Mouse (Mus musculus) heart, embryonic 10.5 days (tissue): ENCODE data around the gene Chst8. TPM values are rescaled to one million over a fixed set of nuclear protein-coding genes. Genes with fewer than 3 reads are reported as not detected.

Experiments
- DNase-seq: peaks from one replicate; pipeline ENCODE4 v3.0.0-alpha.2; 2017; ENCODE audit warnings: low spot score
- H3K27ac ChIP-seq: fragments of 300-500 bp; sonication (generic); 2 replicates; pipeline ENCODE4 v1.5.1; 2016; ENCODE audit warnings: mild to moderate bottlenecking
- H3K27me3 ChIP-seq: fragments of 300-500 bp; sonication (generic); 2 replicates; pipeline ENCODE4 v1.6.1; 2016; ENCODE audit warnings: mild to moderate bottlenecking; ENCODE audit not compliant: poor library complexity, insufficient read depth, severe bottlenecking
- H3K36me3 ChIP-seq: fragments of 300-500 bp; sonication (generic); 2 replicates; pipeline ENCODE4 v1.6.1; 2016; ENCODE audit warnings: mild to moderate bottlenecking, moderate library complexity
- H3K4me1 ChIP-seq: fragments of 300-500 bp; sonication (generic); 2 replicates; pipeline ENCODE4 v1.6.1; 2016; ENCODE audit warnings: mild to moderate bottlenecking
- H3K4me3 ChIP-seq: fragments of 300-500 bp; sonication (generic); 2 replicates; pipeline ENCODE4 v1.5.1; 2016; ENCODE audit warnings: mild to moderate bottlenecking, moderate library complexity
- H3K9me3 ChIP-seq: fragments of 300-500 bp; sonication (generic); 2 replicates; pipeline ENCODE4 v1.6.1; 2016; ENCODE audit warnings: mild to moderate bottlenecking, moderate library complexity
- WGBS: fragments of 180-500 bp; shearing (Covaris S2); methylation state at CpG from one replicate; pipeline ENCODE4 v1.1.7; 2016; 5-methylcytosine and 5-hydroxymethylcytosine counted together
- polyA plus RNA-seq: library from polyadenylated mRNA; unstranded; fragments of >200 nt; fragmentation: Nextera tagmentation; extraction: Ambion mirVana; gene quantifications from 2 replicates; pipeline ENCODE4 v1.2.1, GENCODE M21; 2016

The Chst8 gene
- polyA plus RNA-seq, 1 experiment from 2014 or later, result 2.1 TPM

GRCm38 (mm10) chr7:34819796-34820195 lies 7.3 kb upstream of the Chst8 start:
- H3K9me3 ChIP-seq, result no peaks in the 10 kb centered on the region
- peaks cover 12% of the 10 kb centered on the region; the same call in 1 of the 2 replicates for H3K27me3 ChIP-seq
- H3K27ac ChIP-seq, result no peak overlapping the region
- peaks cover 4% of the 10 kb centered on the region for H3K4me1 ChIP-seq
- no peaks in the 10 kb centered on the region for H3K36me3 ChIP-seq
- WGBS, result 85% methylated on average over 18 of the region's 18 CpGs
- H3K4me3 ChIP-seq, result no peak overlapping the region
- no peak for DNase-seq

GRCm38 (mm10) chr7:34818660-34819059 lies 6.1 kb upstream of the Chst8 start:
- no peaks in the 10 kb centered on the region for H3K36me3 ChIP-seq
- no peak for DNase-seq
- WGBS, result 72% methylated on average over 5 of the region's 5 CpGs
- H3K27me3 ChIP-seq, result peaks cover 24% of the 10 kb centered on the region; the same call in 1 of the 2 replicates
- H3K4me3 ChIP-seq, result no peak overlapping the region
- no peaks in the 10 kb centered on the region for H3K9me3 ChIP-seq
- H3K27ac ChIP-seq, result no peak overlapping the region
- H3K4me1 ChIP-seq, result peaks cover 4% of the 10 kb centered on the region

- DNase-seq, result no peak
- no peak overlapping the region for H3K27ac ChIP-seq
- no peaks in the 10 kb centered on the region for H3K9me3 ChIP-seq
- no peak overlapping the region for H3K4me3 ChIP-seq
- H3K4me1 ChIP-seq, result peaks cover 17% of the 10 kb centered on the region
- no peaks in the 10 kb centered on the region for H3K36me3 ChIP-seq
- H3K27me3 ChIP-seq, result peaks cover 39% of the 10 kb centered on the region
- WGBS, result 77% methylated on average over 7 of the region's 7 CpGs
Observed at GRCm38 (mm10) chr7:34816981-34817380, 4.5 kb upstream of the Chst8 start.

- H3K4me3 ChIP-seq, result no peak overlapping the region
- no peak overlapping the region for H3K27ac ChIP-seq
- no peak for DNase-seq
- H3K27me3 ChIP-seq, result peaks cover 61% of the 10 kb centered on the region
- no peaks in the 10 kb centered on the region for H3K9me3 ChIP-seq
- WGBS, result 78% methylated on average over 3 of the region's 3 CpGs
- peaks cover 27% of the 10 kb centered on the region for H3K4me1 ChIP-seq
- no peaks in the 10 kb centered on the region for H3K36me3 ChIP-seq
Observed at GRCm38 (mm10) chr7:34814801-34815200, 2.3 kb upstream of the Chst8 start.

DNA sequence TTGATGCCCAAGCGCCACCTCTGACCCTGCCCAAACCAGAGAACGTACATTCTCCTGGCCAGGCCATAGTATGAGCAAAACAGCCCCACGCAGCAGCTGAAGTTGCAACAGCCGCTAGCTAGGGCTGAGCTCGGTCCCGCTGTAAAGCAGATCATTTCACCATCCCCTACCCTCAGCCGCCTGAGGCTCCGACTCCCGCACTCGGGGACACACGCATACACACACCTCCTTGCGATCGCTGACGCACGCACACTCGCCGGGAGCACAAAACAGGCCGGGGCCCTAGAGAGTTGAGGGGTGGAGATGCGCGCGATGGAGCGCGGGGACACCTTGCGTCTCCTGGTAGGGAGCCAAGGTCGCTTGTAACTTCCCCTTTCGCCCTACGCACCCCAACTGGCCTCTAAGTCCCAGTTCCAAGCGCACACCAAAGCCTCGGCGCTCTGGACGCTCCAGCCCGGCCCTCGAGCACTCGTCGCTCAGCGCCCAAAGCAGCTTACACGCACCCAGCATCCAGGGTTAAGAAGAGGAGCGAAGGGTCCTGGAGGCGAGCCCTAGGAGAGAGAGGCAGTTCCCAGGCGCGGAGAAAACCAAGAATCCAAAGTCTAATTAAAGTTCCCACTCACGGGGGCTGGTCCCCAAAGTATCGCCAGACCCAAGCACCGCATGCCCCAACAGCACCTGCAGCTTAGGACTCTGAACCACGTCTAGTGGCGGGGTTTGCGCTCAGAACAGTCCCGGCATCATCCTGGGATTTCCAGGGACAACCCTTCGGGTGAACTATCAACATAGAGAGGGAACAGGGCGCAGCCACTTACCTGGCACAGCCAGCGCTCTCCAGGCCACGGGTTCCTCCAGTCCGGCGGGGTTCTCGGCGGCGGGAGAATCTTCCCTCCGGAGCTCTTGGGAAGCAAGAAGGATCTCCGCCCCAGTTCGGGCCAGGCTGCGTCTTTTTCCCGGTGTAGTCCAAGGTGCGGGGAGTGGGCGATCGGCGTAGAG lies 682 bp downstream of the Chst8 start:
- WGBS, result under 1% methylated on average over 66 of the region's 66 CpGs
- H3K4me3 ChIP-seq, result peak overlapping the region; percentile 77

GRCm38 (mm10) chr7:34811060-34811459 lies 1.5 kb downstream of the Chst8 start:
- H3K9me3 ChIP-seq, result no peaks in the 10 kb centered on the region
- H3K27me3 ChIP-seq, result peaks cover 84% of the 10 kb centered on the region
- peaks cover 32% of the 10 kb centered on the region for H3K4me1 ChIP-seq
- peak overlapping the region; percentile 77 for H3K4me3 ChIP-seq
- no peaks in the 10 kb centered on the region for H3K36me3 ChIP-seq
- no peak for DNase-seq
- 4% methylated on average over 10 of the region's 10 CpGs for WGBS
- H3K27ac ChIP-seq, result no peak overlapping the region

More for the DNA sequence above, 682 bp downstream of the Chst8 start:
- H3K27ac ChIP-seq, result no peak overlapping the region
- no peak for DNase-seq
- peaks cover 79% of the 10 kb centered on the region for H3K27me3 ChIP-seq
- H3K9me3 ChIP-seq, result no peaks in the 10 kb centered on the region
- peaks cover 27% of the 10 kb centered on the region for H3K4me1 ChIP-seq
- no peaks in the 10 kb centered on the region for H3K36me3 ChIP-seq

DNA sequence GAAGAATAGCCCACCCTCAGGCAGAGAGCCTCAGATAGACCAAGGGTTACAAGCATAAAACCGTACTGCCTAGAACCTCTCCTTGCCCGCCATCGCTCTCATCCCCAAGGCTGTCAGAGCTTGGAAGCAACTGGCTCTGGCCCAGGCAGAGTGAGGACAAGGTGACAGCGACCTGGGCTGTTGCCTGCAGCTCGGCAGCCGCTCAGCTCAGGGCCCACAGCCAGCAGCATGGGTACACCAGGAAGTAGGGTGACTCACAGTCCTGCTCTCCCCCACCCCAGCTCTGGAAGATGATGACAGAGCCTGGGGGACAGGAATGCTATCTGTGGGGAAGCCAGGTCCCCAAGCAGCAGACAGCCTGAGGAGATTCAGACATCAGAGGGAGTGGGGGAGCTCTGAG lies 6.2 kb downstream of the Chst8 start:
- H3K27ac ChIP-seq, result no peak overlapping the region
- DNase-seq, result no peak
- H3K27me3 ChIP-seq, result peaks cover 49% of the 10 kb centered on the region
- H3K4me3 ChIP-seq, result no peak overlapping the region
- H3K9me3 ChIP-seq, result no peaks in the 10 kb centered on the region
- H3K4me1 ChIP-seq, result peaks cover 12% of the 10 kb centered on the region
- WGBS, result 52% methylated on average over 6 of the region's 6 CpGs
- H3K36me3 ChIP-seq, result no peaks in the 10 kb centered on the region

GRCm38 (mm10) chr7:34805691-34806205 lies 6.8 kb downstream of the Chst8 start:
- H3K4me3 ChIP-seq, result no peak overlapping the region
- no peak for DNase-seq
- no peak overlapping the region for H3K27ac ChIP-seq
- H3K36me3 ChIP-seq, result no peaks in the 10 kb centered on the region
- 75% methylated on average over 3 of the region's 3 CpGs for WGBS
- H3K9me3 ChIP-seq, result no peaks in the 10 kb centered on the region
- H3K4me1 ChIP-seq, result peaks cover 7% of the 10 kb centered on the region
- H3K27me3 ChIP-seq, result peaks cover 49% of the 10 kb centered on the region

GRCm38 (mm10) chr7:34805042-34805441 lies 7.5 kb downstream of the Chst8 start:
- DNase-seq, result no peak
- Histone ChIP-seq H3K27ac (no peak overlapping the region), H3K4me3 (no peak overlapping the region), H3K4me1 (peaks cover 6% of the 10 kb centered on the region; the same call in 1 of the 2 replicates), H3K27me3 (peaks cover 44% of the 10 kb centered on the region), H3K9me3 (no peaks in the 10 kb centered on the region), H3K36me3 (no peaks in the 10 kb centered on the region)
- WGBS, result 70% methylated on average over 2 of the region's 2 CpGs

DNA sequence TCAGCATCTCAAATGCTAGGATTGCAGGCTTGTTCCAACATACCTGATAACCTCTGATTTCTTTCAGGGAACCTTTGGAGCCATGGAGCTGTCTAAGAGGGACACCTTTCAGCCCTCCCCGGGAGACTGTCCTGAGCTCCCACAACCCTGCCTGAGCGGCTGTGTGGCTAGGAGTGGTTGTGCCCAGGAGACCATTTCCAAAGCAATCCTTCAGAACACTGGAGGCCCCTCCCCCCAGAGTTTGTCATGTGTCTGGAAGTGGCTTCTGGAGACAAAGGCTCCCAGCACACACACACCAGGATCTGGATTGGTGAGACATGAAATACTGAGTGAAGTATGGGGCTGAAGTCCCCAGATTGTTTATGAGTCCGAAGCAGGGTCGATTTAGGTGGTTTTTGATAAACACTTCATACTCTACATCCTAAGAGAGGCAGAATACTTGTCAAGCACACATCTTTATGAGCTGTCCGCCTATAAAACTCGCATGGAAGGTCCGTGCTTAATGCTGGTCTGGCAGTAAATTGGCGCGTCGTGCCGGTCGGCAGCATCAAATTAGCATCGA lies 12.5 kb downstream of the Chst8 start:
- no peak for DNase-seq
- H3K27ac ChIP-seq, result 0 out of 2 replicates have a peak overlapping the region, but pooled peaks have one; percentile 2
- H3K9me3 ChIP-seq, result no peaks in the 10 kb centered on the region
- no peaks in the 10 kb centered on the region for H3K36me3 ChIP-seq
- H3K27me3 ChIP-seq, result peaks cover 16% of the 10 kb centered on the region
- H3K4me1 ChIP-seq, result peaks cover 26% of the 10 kb centered on the region
- 62% methylated on average over 13 of the region's 13 CpGs for WGBS
- no peak overlapping the region for H3K4me3 ChIP-seq

DNA sequence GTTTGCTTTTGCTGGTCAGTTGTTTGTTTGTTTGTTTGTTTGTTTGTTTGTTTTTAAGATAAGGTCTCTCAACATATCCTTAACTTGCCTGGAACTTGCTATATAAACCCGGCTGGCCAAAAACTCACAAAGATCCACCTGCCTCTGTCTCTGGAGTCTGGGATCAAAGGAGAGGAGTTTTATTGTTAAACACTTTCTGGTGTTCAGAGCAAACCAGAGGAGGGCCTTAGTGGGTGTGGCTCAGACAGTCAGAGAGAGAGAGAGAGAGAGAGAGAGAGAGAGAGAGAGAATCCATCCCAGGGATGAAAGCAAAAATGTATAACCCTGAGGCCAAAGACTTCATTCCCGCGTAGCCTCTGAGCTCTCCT lies 13.1 kb downstream of the Chst8 start:
- Histone ChIP-seq H3K27ac (no peak overlapping the region; the same call in 1 of the 2 replicates), H3K4me3 (no peak overlapping the region), H3K36me3 (no peaks in the 10 kb centered on the region), H3K9me3 (no peaks in the 10 kb centered on the region), H3K27me3 (peaks cover 16% of the 10 kb centered on the region), H3K4me1 (peaks cover 26% of the 10 kb centered on the region)
- 25% methylated on average over 3 of the region's 3 CpGs for WGBS
- DNase-seq, result no peak

DNA sequence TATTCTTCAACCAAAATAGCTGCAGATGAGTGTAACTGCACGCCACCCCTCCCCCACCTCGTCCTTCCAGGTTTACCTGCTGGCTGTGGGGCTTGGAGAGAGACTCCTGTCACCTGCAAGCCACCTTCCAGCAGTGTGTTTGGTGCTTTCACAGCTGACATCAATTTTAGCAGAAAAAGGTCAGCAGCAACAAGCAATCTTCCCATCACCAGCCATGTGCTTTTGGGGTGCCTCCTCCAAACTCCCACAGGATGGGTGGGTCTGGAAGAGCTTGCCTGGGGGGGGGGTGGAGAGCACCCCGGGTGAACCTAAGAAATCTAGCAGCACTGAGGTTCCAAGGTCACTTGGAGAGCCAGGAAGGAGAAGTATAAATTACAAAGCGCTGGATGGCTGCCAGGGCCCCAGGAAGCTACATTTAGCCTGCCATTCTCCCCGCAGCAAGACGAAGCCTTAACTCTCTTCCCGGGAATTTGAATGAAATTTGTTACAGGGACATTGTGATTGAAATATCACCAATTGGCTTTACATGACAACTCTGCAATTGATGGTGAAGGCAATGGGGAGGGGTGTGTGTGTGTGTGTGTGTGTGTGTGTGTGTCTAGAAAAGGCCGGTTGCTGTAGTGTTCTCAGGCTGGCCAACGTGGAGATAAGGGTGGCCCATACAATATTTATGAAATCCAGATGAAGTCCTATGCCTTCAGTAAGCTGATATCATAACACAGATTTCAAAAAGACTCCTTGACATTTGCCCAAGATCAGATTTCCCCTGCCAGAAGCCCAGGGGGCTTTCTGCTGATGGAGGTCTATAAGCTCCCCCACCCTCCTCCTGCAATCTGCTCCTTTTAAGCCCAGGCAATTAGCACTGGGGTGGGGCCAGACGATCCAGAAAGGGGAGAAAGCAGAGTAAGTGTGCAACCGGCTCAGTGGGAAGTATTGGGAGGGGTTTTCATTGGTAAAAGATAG lies 13.8 kb downstream of the Chst8 start:
- no peak for DNase-seq
- peak overlapping the region; percentile 25; the same call in 1 of the 2 replicates for H3K27ac ChIP-seq
- WGBS, result 9% methylated on average over 11 of the region's 11 CpGs
- peaks cover 16% of the 10 kb centered on the region for H3K27me3 ChIP-seq
- H3K4me3 ChIP-seq, result peak overlapping the region; percentile 32
- no peaks in the 10 kb centered on the region for H3K9me3 ChIP-seq
- H3K4me1 ChIP-seq, result peaks cover 26% of the 10 kb centered on the region
- H3K36me3 ChIP-seq, result no peaks in the 10 kb centered on the region
